Mouse (Mus musculus): ENCODE measurements at regions not wholly inside any gene's neighbourhood (a gene's known extent, or its start where the extent isn't known, plus 50 kb on each side); places are given as distances from the start of the nearest gene placed in this dataset.

GRCm38 (mm10) chr8:103520141-103520866 lies 581.1 kb upstream of the Cdh5 start:
- TF ChIP-seq POLR2A (IDR thresholded peaks at IDR 0.05; ENCODE audit: control insufficient read depth, low read depth, low read length): no peak
- TF ChIP-seq CTCF (IDR thresholded peaks at IDR 0.05; ENCODE audit: control insufficient read depth, insufficient read depth, insufficient replicate concordance, low read depth, low read length): no peak

All from testis, adult 2 months (tissue).